Mouse (Mus musculus) liver, adult 2 months (tissue): ENCODE results near the gene Tnfsf9. TPM values are rescaled to one million over a fixed set of nuclear protein-coding genes. Genes with fewer than 3 reads are reported as not detected.

Source experiments
- DNase-seq: peaks from one replicate; pipeline ENCODE4 v3.0.0-alpha.2; 2011; ENCODE audit warnings: low read depth, low spot score; ENCODE audit errors: extremely low read depth
- H3K27ac ChIP-seq: fragments of 200-500 bp; replicated peaks from 2 replicates; pipeline ENCODE4 v1.5.1; 2012; ENCODE audit warnings: low read depth, mild to moderate bottlenecking, control low read depth, inconsistent platforms, low read length; ENCODE audit not compliant: insufficient read depth
- H3K27me3 ChIP-seq: fragments of 200-500 bp; 2 replicates; pipeline ENCODE4 v1.6.1; 2012; ENCODE audit warnings: mild to moderate bottlenecking, moderate library complexity, low read length, inconsistent platforms; ENCODE audit not compliant: control insufficient read depth, insufficient read depth
- H3K36me3 ChIP-seq: fragments of 200-500 bp; 2 replicates; pipeline ENCODE4 v1.6.1; 2012; ENCODE audit warnings: low read length, inconsistent platforms; ENCODE audit not compliant: control insufficient read depth, insufficient read depth
- H3K4me1 ChIP-seq: fragments of 200-500 bp; 2 replicates; pipeline ENCODE4 v1.6.1; 2011; ENCODE audit warnings: low read length; ENCODE audit not compliant: control insufficient read depth, insufficient read depth
- H3K4me3 ChIP-seq: fragments of 200-500 bp; 2 replicates; pipeline ENCODE4 v1.5.1; 2011; ENCODE audit warnings: low read depth, mild to moderate bottlenecking, control low read depth, low read length, moderate library complexity; ENCODE audit not compliant: insufficient read depth
- H3K79me2 ChIP-seq: fragments of 200-500 bp; 2 replicates; pipeline ENCODE4 v1.6.1; 2012; ENCODE audit warnings: inconsistent platforms, mild to moderate bottlenecking, low read length, moderate library complexity; ENCODE audit not compliant: control insufficient read depth, insufficient read depth
- H3K9ac ChIP-seq: fragments of 200-500 bp; 2 replicates; pipeline ENCODE4 v1.6.1; 2012; ENCODE audit warnings: low read depth, mild to moderate bottlenecking, control low read depth, inconsistent platforms, low read length
- CTCF ChIP-seq: fragments of 200-500 bp; IDR thresholded peaks from 2 replicates; pipeline ENCODE4 v1.5.1; 2011; ENCODE audit warnings: low read depth, low read length, control low read depth
- POLR2A ChIP-seq: fragments of 200-500 bp; IDR thresholded peaks from 2 replicates; pipeline ENCODE4 v1.6.1; 2011; ENCODE audit warnings: low read length, control low read depth; ENCODE audit not compliant: insufficient read depth; ENCODE audit errors: extremely low read depth
- WGBS: fragments of 180-500 bp; shearing (Covaris S2); methylation state at CpG from one replicate; pipeline ENCODE4 v1.1.7; 2018; 5-methylcytosine and 5-hydroxymethylcytosine counted together
- polyA plus RNA-seq: library from polyadenylated mRNA; depleted of rRNA; stranded (reverse); fragments of >200 nt; gene quantifications from 2 replicates; pipeline ENCODE4 v1.2.3, GENCODE M21; 2012
- total RNA-seq: library from RNA; depleted of rRNA; stranded (reverse); fragments of >200 nt; gene quantifications from 2 replicates; pipeline ENCODE4 v1.2.3, GENCODE M21; 2014

The Tnfsf9 gene
- total and polyA plus RNA-seq, 2 experiments: 0.09 to 0.18 TPM

DNA sequence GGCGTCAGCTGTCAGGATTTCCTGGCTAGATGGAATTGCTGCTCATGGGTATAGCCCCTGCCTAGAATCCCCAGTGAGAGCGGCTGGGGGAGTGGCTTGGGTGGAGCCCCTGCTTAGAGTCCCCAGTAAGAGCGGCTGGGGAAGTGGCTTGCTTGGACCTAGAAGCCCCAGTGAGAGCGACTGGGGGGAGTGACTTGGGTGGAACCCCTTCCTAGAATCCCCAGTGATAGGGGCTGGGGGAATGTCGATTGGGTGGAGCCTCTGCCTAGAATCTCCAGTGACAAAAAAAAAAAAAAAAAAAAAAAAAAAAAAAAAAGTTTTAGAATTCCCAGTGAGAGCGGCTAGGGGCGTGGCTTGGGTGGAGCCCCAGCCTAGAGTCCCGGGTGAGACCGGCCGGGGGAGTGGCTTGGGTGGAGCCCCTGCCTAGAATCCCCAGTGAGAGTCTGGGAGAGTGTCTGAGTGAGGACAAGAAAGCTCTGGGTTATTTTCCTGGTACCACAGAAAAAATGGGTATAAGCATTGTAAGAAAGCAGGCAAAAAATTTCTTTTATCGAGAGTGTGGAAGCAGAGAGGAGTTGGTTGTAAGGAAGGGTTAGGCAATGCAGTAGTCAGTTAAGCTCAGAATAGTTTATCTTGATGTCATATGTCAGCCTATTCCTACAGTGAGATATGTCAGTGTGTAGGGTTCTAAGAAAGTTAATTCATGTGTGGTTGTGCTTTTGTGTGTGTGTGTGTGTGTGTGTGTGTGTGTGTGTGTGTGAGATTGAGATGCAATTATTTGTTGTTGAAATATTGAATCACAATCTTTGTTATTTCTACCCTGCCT is 13.6 kb downstream of the Tnfsf9 start:
- Histone ChIP-seq H3K36me3 (no peaks in the 10 kb centered on the region), H3K4me3 (no peak overlapping the region), H3K27ac (no peak overlapping the region), H3K79me2 (no peaks in the 10 kb centered on the region), H3K27me3 (no peaks in the 10 kb centered on the region), H3K4me1 (no peaks in the 10 kb centered on the region), H3K9ac (no peak overlapping the region)
- TF ChIP-seq CTCF (no peak), POLR2A (no peak)
- DNase-seq: no peak
- 10% methylated on average over 11 of the region's 11 CpGs for whole genome bisulfite sequencing

GRCm38 (mm10) chr17:57121856-57122255 is 16.7 kb downstream of the Tnfsf9 start:
- WGBS: 88% methylated on average over 2 of the region's 2 CpGs
- TF ChIP-seq CTCF: no peak
- TF ChIP-seq POLR2A: no peak
- no peak for DNase-seq
- Histone ChIP-seq H3K27ac (no peak overlapping the region), H3K36me3 (no peaks in the 10 kb centered on the region), H3K27me3 (no peaks in the 10 kb centered on the region), H3K4me3 (no peak overlapping the region), H3K9ac (no peak overlapping the region), H3K79me2 (no peaks in the 10 kb centered on the region), H3K4me1 (no peaks in the 10 kb centered on the region)

- Histone ChIP-seq H3K36me3 (no peaks in the 10 kb centered on the region), H3K27ac (no peak overlapping the region), H3K4me1 (no peaks in the 10 kb centered on the region), H3K4me3 (no peak overlapping the region), H3K9ac (no peak overlapping the region), H3K79me2 (no peaks in the 10 kb centered on the region), H3K27me3 (no peaks in the 10 kb centered on the region)
- 89% methylated on average over 11 of the region's 11 CpGs for WGBS
- no peak for DNase-seq
- TF ChIP-seq POLR2A (no peak), CTCF (no peak)
These were observed 18.3 kb downstream of the Tnfsf9 start for GRCm38 (mm10) chr17:57123192-57124118.

- H3K9ac ChIP-seq: no peak overlapping the region
- no peak overlapping the region for H3K27ac ChIP-seq
- no peaks in the 10 kb centered on the region for H3K27me3 ChIP-seq
- H3K4me3 ChIP-seq: no peak overlapping the region
- 77% methylated on average over 4 of the region's 4 CpGs for WGBS
- no peaks in the 10 kb centered on the region for H3K79me2 ChIP-seq
- no peak for DNase-seq
- H3K36me3 ChIP-seq: no peaks in the 10 kb centered on the region
- H3K4me1 ChIP-seq: no peaks in the 10 kb centered on the region
- TF ChIP-seq POLR2A (no peak), CTCF (no peak)
These were observed 19.7 kb downstream of the Tnfsf9 start for GRCm38 (mm10) chr17:57124792-57125191.

- no peaks in the 10 kb centered on the region for H3K36me3 ChIP-seq
- H3K4me3 ChIP-seq: no peak overlapping the region
- no peak overlapping the region for H3K27ac ChIP-seq
- DNase-seq: no peak
- no peaks in the 10 kb centered on the region for H3K79me2 ChIP-seq
- H3K27me3 ChIP-seq: no peaks in the 10 kb centered on the region
- H3K4me1 ChIP-seq: no peaks in the 10 kb centered on the region
- TF ChIP-seq POLR2A (no peak), CTCF (no peak)
- WGBS: 46% methylated on average over 3 of the region's 3 CpGs
- H3K9ac ChIP-seq: no peak overlapping the region
These were observed 20.9 kb downstream of the Tnfsf9 start for GRCm38 (mm10) chr17:57125853-57126622.
